Mouse (Mus musculus) cortical plate, adult 2 months (tissue): ENCODE measurements around the gene Setd2.

ENCODE experiments used
- CTCF ChIP-seq: fragments of 200-500 bp; IDR thresholded peaks from 2 replicates; pipeline ENCODE4 v1.5.1; 2011; ENCODE audit warnings: mild to moderate bottlenecking, control low read depth, low read length; ENCODE audit not compliant: insufficient read depth; ENCODE audit errors: extremely low read depth
- POLR2A ChIP-seq: fragments of 200-500 bp; IDR thresholded peaks from 2 replicates; pipeline ENCODE4 v1.6.1; 2011; ENCODE audit warnings: mild to moderate bottlenecking, low read length, control low read depth; ENCODE audit not compliant: insufficient read depth; ENCODE audit errors: extremely low read depth

GRCm38 (mm10) chr9:110654726-110655650, 122.6 kb downstream of the Setd2 start:
- TF ChIP-seq POLR2A (no peak), CTCF (no peak)
